Mouse (Mus musculus) lung, embryonic 16.5 days (tissue): Measurements from ENCODE around the gene Pmp22. TPM values are rescaled to one million over a fixed set of nuclear protein-coding genes. Genes with fewer than 3 reads are reported as not detected.

Source experiments
- ATAC-seq: fragments of 200-750 bp; cut with Nextera tagmentation; 2 replicates; pipeline ENCODE4 v1.8.0; 2017; ENCODE audit warnings: low read depth, mild to moderate bottlenecking, moderate library complexity
- H3K27ac ChIP-seq: fragments of 300-500 bp; sonication (generic); 2 replicates; pipeline ENCODE4 v1.5.1; 2014; ENCODE audit warnings: mild to moderate bottlenecking, control low read depth, low read length
- H3K27me3 ChIP-seq: fragments of 300-500 bp; sonication (generic); 2 replicates; pipeline ENCODE4 v1.6.1; 2014; ENCODE audit warnings: low read depth, low read length, mixed read lengths; ENCODE audit not compliant: control insufficient read depth, insufficient read depth
- H3K36me3 ChIP-seq: fragments of 300-500 bp; sonication (generic); 2 replicates; pipeline ENCODE4 v1.6.1; 2014; ENCODE audit warnings: low read length; ENCODE audit not compliant: control insufficient read depth, insufficient read depth
- H3K4me1 ChIP-seq: fragments of 300-500 bp; sonication (generic); replicated peaks from 2 replicates; pipeline ENCODE4 v1.6.1; 2014; ENCODE audit warnings: low read length, mixed read lengths; ENCODE audit not compliant: control insufficient read depth, insufficient read depth
- H3K4me2 ChIP-seq: fragments of 300-500 bp; sonication (generic); 2 replicates; pipeline ENCODE4 v1.6.1; 2014; ENCODE audit warnings: low read depth, low read length, control low read depth
- H3K4me3 ChIP-seq: fragments of 300-500 bp; sonication (generic); 2 replicates; pipeline ENCODE4 v1.5.1; 2014; ENCODE audit warnings: mild to moderate bottlenecking, low read length, control low read depth
- H3K9ac ChIP-seq: fragments of 300-500 bp; sonication (generic); 2 replicates; pipeline ENCODE4 v1.6.1; 2014; ENCODE audit warnings: low read length, control low read depth
- H3K9me3 ChIP-seq: fragments of 300-500 bp; sonication (generic); 2 replicates; pipeline ENCODE4 v1.6.1; 2016; ENCODE audit warnings: low read length; ENCODE audit not compliant: control insufficient read depth
- WGBS: fragments of 180-500 bp; shearing (Covaris S2); extraction: QIAGEN DNeasy Blood & Tissue Kit; methylation state at CpG from one replicate; pipeline ENCODE4 v1.1.7; 2014; 5-methylcytosine and 5-hydroxymethylcytosine counted together
- polyA plus RNA-seq: library from polyadenylated mRNA; unstranded; fragments of >200 nt; fragmentation: Nextera tagmentation; extraction: Ambion mirVana; gene quantifications from 2 replicates; pipeline ENCODE4 v1.2.1, GENCODE M21; 2015

The Pmp22 gene
- polyA plus RNA-seq, 1 experiment from 2014 or later, result 298 TPM

DNA sequence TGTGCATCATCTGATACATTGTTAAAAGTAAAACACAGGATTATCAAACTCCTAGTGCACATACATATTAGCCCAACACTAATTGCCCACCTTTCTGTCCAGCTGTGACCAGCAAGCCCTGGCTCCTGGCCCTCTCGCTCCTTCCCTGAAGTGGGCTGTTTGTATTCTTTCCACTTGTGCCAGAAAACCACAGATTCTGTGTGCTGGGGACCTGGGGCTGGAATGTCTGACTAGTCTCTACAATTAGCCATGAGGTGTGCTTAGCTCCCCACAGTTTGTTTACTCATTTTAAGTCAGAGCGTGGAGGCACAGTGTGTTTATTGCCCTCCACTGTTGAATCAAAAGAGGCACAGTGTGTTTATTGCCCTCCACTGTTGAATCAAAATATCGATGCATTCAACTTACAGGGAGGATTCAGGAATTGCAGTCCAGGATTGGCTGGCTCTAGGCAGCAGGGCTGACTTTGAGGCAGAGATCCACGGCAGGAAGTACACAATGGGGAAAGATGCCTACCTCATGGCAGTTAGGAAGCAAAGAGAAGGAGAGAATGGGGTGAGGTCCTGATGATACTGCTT, 5.9 kb upstream of the Pmp22 start:
- Histone ChIP-seq H3K9ac (no peak overlapping the region), H3K27ac (peak overlapping the region; percentile 6), H3K4me3 (no peak overlapping the region), H3K9me3 (no peaks in the 10 kb centered on the region), H3K27me3 (no peaks in the 10 kb centered on the region), H3K4me1 (peaks cover 3% of the 10 kb centered on the region; the same call in 1 of the 2 replicates), H3K4me2 (no peak overlapping the region), H3K36me3 (no peaks in the 10 kb centered on the region)
- WGBS, result 39% methylated on average over 4 of the region's 4 CpGs
- 0 out of 2 replicates have a peak, but pooled peaks have one; percentile 23 for ATAC-seq

DNA sequence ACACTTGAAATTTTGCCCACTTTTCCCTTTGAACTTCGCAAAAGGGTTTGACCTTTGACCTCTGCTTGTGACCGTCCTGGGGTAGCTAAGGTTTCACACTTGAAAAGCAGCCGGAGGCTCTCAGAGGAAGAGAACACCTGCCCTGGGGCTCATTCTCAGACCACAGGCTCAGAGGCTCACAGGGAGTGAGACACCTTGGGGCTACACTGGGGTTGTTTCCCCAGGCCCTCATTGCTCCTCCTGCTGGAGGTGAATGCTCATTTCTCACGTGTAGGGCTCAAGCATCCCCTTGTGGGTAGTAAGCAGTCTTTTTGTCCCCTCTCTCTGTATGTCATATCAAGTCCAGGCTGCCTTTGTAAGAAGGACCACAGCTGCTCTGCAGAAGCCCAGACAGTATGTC, 4.5 kb upstream of the Pmp22 start:
- no peak overlapping the region for H3K9ac ChIP-seq
- 19% methylated on average over 4 of the region's 4 CpGs for WGBS
- H3K9me3 ChIP-seq, result no peaks in the 10 kb centered on the region
- H3K4me3 ChIP-seq, result no peak overlapping the region
- no peaks in the 10 kb centered on the region for H3K27me3 ChIP-seq
- H3K36me3 ChIP-seq, result no peaks in the 10 kb centered on the region
- peaks cover 9% of the 10 kb centered on the region for H3K4me1 ChIP-seq
- no peak overlapping the region for H3K27ac ChIP-seq
- no peak overlapping the region for H3K4me2 ChIP-seq
- ATAC-seq, result no peak

DNA sequence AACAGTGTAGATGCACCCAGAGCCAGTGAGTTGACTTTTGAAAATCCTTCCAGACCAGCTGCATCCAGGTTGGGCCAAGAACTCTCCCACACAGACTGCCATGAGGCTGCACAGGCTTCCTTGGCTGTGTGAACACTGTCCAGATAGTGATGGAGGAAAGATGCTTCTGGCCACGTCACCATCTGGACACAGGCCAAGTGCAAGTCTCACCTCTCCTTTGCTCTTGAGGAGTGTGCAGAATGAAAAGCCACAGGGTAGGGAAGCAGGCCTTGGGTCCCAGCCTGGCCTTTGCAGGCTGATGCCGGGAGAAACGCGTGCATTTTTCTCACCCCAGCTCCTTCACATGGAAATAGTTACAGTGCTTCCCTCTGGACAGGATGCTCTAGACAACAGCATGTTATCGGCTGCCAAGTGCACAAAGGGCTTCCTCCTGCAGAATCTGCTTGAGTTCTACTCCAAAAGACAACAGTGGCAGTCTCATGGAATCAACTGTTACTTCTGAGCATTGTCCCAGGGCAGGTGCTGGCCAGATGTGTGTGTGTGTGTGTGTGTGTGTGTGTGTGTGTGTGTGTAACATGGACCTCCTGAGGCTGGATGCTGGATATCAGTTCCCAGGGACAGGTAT, 2.8 kb upstream of the Pmp22 start:
- H3K36me3 ChIP-seq, result no peaks in the 10 kb centered on the region
- H3K9me3 ChIP-seq, result no peaks in the 10 kb centered on the region
- no peak for ATAC-seq
- H3K27me3 ChIP-seq, result no peaks in the 10 kb centered on the region
- 32% methylated on average over 5 of the region's 5 CpGs for WGBS
- H3K4me1 ChIP-seq, result peaks cover 23% of the 10 kb centered on the region
- H3K4me3 ChIP-seq, result no peak overlapping the region
- no peak overlapping the region for H3K27ac ChIP-seq
- H3K4me2 ChIP-seq, result no peak overlapping the region
- H3K9ac ChIP-seq, result no peak overlapping the region

DNA sequence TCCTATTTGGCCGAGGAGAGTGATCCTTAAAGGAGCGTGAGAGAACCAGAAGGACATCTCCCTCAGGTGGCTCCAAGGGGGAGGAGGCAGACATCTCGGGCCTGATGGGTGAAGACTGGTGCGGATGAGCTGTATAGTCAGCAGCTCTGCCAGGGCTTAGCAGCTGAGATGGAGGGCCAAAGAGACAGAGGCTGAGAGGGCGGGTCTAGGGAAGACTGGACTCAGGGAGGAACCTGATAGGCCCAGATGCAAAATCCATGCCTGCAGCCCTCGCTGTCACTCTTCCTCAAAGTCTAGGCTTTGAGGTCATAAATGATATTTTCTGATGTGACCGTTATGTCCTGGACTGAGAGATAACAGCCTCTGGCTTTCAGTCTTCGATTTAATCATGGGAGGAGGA, 1.8 kb upstream of the Pmp22 start:
- Histone ChIP-seq H3K4me2 (no peak overlapping the region), H3K36me3 (no peaks in the 10 kb centered on the region), H3K27me3 (no peaks in the 10 kb centered on the region), H3K9ac (no peak overlapping the region), H3K4me1 (peaks cover 24% of the 10 kb centered on the region), H3K9me3 (no peaks in the 10 kb centered on the region), H3K4me3 (no peak overlapping the region), H3K27ac (no peak overlapping the region)
- WGBS, result 71% methylated on average over 8 of the region's 8 CpGs
- ATAC-seq, result no peak

DNA sequence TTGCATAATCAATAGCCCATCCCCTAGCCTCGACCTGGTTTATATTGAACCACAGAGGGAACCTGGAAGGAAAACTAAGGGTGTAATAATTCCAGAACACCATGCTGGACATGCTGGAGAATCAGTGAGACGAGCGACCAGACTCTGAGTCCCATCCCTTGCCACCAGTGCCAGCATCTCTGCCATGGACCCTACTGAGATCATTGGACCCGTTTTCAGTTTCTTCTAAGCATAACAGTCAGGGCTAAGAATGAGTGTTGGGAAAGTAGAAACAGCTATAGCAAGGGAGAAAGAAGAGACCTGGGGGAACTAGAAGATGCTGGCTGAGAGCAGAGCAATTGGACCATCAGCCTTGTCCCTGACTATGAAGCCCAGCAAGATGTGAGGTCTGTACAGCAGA, 1.3 kb upstream of the Pmp22 start:
- H3K4me3 ChIP-seq, result no peak overlapping the region
- H3K4me2 ChIP-seq, result no peak overlapping the region
- no peaks in the 10 kb centered on the region for H3K9me3 ChIP-seq
- 88% methylated on average over 4 of the region's 4 CpGs for WGBS
- H3K4me1 ChIP-seq, result peaks cover 24% of the 10 kb centered on the region
- H3K27me3 ChIP-seq, result no peaks in the 10 kb centered on the region
- ATAC-seq, result no peak
- H3K36me3 ChIP-seq, result no peaks in the 10 kb centered on the region
- H3K9ac ChIP-seq, result no peak overlapping the region
- H3K27ac ChIP-seq, result no peak overlapping the region

DNA sequence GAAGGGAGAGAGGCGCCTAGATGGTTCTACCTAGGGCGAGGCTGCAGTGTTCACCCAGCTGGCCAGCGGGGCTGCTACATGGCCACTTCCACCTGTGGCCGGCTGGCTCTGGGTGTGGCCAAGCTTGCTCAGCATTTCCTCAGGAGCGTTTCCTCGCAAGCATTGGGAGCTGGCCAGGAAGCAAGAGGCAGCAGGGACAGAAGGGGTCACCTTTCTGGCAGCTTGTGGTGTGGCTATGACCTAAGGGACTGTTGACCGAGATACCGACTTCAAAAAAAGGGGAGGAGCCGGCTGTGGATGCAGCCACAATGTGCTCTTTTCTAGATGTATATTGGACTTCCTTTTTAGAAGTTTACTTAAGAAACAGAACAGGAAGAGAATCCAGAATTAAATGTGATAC, 593 bp downstream of the Pmp22 start:
- Histone ChIP-seq H3K4me2 (peak overlapping the region; percentile 33; the same call in 1 of the 2 replicates), H3K27me3 (peaks cover 2% of the 10 kb centered on the region; the same call in 1 of the 2 replicates), H3K4me3 (peak overlapping the region; percentile 27), H3K27ac (peak overlapping the region; percentile 34; the same call in 1 of the 2 replicates), H3K9ac (peak overlapping the region; percentile 2; the same call in 1 of the 2 replicates), H3K4me1 (peaks cover 35% of the 10 kb centered on the region), H3K9me3 (no peaks in the 10 kb centered on the region), H3K36me3 (no peaks in the 10 kb centered on the region)
- 19% methylated on average over 9 of the region's 9 CpGs for WGBS
- ATAC-seq, result no peak

DNA sequence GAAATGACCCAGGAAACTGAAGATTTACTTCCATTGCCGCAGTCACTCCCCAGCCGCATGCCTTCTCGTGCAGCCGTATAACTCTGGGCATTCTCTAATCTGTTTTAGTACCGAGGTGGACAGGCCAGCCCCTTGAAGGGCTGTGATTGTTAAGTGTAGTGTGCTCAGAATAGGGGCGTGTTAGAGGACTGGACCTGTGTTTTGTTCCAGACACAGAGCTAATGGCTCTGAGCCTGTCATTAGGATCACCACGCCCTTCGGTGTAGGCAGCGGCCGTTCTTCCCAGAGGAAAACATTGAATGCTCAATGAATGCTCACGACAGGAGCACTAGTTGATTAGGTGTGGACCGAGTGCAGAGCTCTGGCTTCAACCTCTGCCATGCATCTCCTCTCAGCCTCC, 1.1 kb downstream of the Pmp22 start:
- Histone ChIP-seq H3K9me3 (no peaks in the 10 kb centered on the region), H3K4me1 (peaks cover 39% of the 10 kb centered on the region), H3K27ac (peak overlapping the region; percentile 11; the same call in 1 of the 2 replicates), H3K9ac (peak overlapping the region; percentile 2; the same call in 1 of the 2 replicates), H3K4me2 (peak overlapping the region; percentile 67), H3K4me3 (peak overlapping the region; percentile 27), H3K36me3 (no peaks in the 10 kb centered on the region), H3K27me3 (peaks cover 2% of the 10 kb centered on the region; the same call in 1 of the 2 replicates)
- WGBS, result 29% methylated on average over 12 of the region's 12 CpGs
- no peak for ATAC-seq

DNA sequence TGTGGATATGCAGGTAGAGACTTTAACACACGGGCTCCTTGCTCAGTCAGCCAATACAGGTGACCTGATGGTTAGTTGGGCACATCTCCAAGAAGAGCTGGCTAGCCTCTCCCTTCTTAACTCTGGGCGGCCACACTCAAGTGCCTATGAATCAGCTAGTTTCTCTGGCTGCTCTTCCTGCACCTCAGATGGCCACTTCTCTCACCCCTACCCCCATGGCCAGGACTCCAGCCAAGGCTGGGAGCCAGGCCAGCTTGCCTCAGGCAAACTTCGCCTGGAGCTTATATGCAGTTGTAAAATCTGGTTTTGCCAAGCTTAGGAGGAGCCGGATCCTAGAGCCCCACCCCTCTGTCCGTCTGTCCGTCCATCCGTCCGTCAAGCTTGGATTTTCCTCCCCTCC, 1.7 kb downstream of the Pmp22 start:
- Histone ChIP-seq H3K4me3 (peak overlapping the region; percentile 66), H3K4me2 (peak overlapping the region; percentile 67), H3K4me1 (peaks cover 43% of the 10 kb centered on the region), H3K36me3 (no peaks in the 10 kb centered on the region), H3K27me3 (peaks cover 2% of the 10 kb centered on the region; the same call in 1 of the 2 replicates), H3K9ac (peak overlapping the region; percentile 88), H3K27ac (peak overlapping the region; percentile 96), H3K9me3 (no peaks in the 10 kb centered on the region)
- 16% methylated on average over 8 of the region's 8 CpGs for WGBS
- peak; percentile 31 for ATAC-seq

DNA sequence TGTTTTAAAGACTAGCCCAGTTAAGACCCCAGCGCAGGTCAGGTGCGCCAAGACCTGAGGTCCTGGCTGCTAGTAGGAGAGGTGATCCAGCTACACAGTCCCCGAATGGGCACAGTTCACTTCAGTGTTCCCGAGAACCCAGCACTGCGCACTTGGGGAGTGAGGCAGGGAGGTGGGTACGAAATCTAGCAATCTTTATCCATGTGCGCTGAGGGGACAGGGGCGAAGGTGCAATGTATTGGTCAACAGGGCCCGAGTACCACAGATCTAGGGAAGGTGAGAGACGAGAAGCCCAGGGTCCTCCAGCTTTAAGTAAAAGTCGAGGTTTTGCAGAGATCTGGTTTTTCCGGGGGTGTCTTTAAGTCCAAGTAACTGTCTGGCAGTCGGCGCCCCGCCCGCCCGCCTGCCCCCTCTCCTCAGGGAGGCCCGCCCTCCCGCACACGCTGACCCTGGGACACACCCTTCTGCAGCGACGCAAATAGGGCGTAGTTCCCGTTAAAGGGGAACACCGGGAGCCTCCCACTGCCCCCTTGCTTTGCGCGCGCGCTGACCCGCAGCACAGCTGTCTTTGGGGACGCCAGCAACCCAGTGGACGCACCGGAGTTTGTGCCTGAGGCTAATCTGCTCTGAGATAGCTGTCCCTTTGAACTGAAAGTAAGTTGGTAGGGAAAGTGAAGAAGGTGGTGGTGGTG, 2.4 kb downstream of the Pmp22 start:
- peak overlapping the region; percentile 88 for H3K9ac ChIP-seq
- no peaks in the 10 kb centered on the region for H3K9me3 ChIP-seq
- ATAC-seq, result peak; percentile 66
- H3K4me3 ChIP-seq, result peak overlapping the region; percentile 66
- 4% methylated on average over 33 of the region's 33 CpGs for WGBS
- peaks cover 2% of the 10 kb centered on the region; the same call in 1 of the 2 replicates for H3K27me3 ChIP-seq
- peaks cover 45% of the 10 kb centered on the region for H3K4me1 ChIP-seq
- peak overlapping the region; percentile 96 for H3K27ac ChIP-seq
- H3K4me2 ChIP-seq, result peak overlapping the region; percentile 67
- H3K36me3 ChIP-seq, result no peaks in the 10 kb centered on the region
